Mouse (Mus musculus) heart, embryonic 11.5 days (tissue): Measurements from ENCODE around the gene Mki67. TPM values are rescaled to one million over a fixed set of nuclear protein-coding genes. Genes with fewer than 3 reads are reported as not detected.
A peak's percentile ranks its signal among the peaks of the same experiment; 100 is the strongest.

ENCODE experiments used
- ATAC-seq: fragments of 200-750 bp; cut with Nextera tagmentation; replicated peaks from 2 replicates; pipeline ENCODE4 v1.8.0; 2017; ENCODE audit warnings: moderate library complexity; ENCODE audit not compliant: insufficient number of reproducible peaks, low FRiP score, low TSS enrichment
- H3K27ac ChIP-seq: fragments of 300-500 bp; sonication (generic); 2 replicates; pipeline ENCODE4 v1.5.1; 2014; ENCODE audit warnings: mild to moderate bottlenecking, low read depth, low read length
- H3K27me3 ChIP-seq: fragments of 300-500 bp; sonication (generic); 2 replicates; pipeline ENCODE4 v1.6.1; 2014; ENCODE audit warnings: mild to moderate bottlenecking, low read length, mixed read lengths; ENCODE audit not compliant: control insufficient read depth, insufficient read depth
- H3K36me3 ChIP-seq: fragments of 300-500 bp; sonication (generic); 2 replicates; pipeline ENCODE4 v1.6.1; 2014; ENCODE audit warnings: mild to moderate bottlenecking, low read length, moderate library complexity, mixed read lengths; ENCODE audit not compliant: control insufficient read depth, insufficient read depth
- H3K4me1 ChIP-seq: fragments of 300-500 bp; sonication (generic); 2 replicates; pipeline ENCODE4 v1.6.1; 2014; ENCODE audit warnings: low read length; ENCODE audit not compliant: control insufficient read depth, insufficient read depth
- H3K4me2 ChIP-seq: fragments of 300-500 bp; sonication (generic); 2 replicates; pipeline ENCODE4 v1.6.1; 2014; ENCODE audit warnings: mild to moderate bottlenecking, moderate library complexity
- H3K4me3 ChIP-seq: fragments of 300-500 bp; sonication (generic); 2 replicates; pipeline ENCODE4 v1.5.1; 2014; ENCODE audit warnings: low read depth, low read length
- H3K9ac ChIP-seq: fragments of 300-500 bp; sonication (generic); 2 replicates; pipeline ENCODE4 v1.6.1; 2014; ENCODE audit warnings: mild to moderate bottlenecking, low read depth, low read length, moderate library complexity
- H3K9me3 ChIP-seq: fragments of 300-500 bp; sonication (generic); replicated peaks from 2 replicates; pipeline ENCODE4 v1.6.1; 2016; ENCODE audit warnings: low read length; ENCODE audit not compliant: control insufficient read depth
- WGBS: fragments of 180-500 bp; shearing (Covaris S2); extraction: QIAGEN DNeasy Blood & Tissue Kit; methylation state at CpG from one replicate; pipeline ENCODE4 v1.1.7; 2014; ENCODE audit not compliant: insufficient replicate concordance; 5-methylcytosine and 5-hydroxymethylcytosine counted together
- polyA plus RNA-seq: library from polyadenylated mRNA; unstranded; fragments of >200 nt; fragmentation: Nextera tagmentation; extraction: Ambion mirVana; gene quantifications from 2 replicates; pipeline ENCODE4 v1.2.1, GENCODE M21; 2014

Mki67 gene
- polyA plus RNA-seq, 1 experiment from 2014 or later, result 52.6 TPM

DNA sequence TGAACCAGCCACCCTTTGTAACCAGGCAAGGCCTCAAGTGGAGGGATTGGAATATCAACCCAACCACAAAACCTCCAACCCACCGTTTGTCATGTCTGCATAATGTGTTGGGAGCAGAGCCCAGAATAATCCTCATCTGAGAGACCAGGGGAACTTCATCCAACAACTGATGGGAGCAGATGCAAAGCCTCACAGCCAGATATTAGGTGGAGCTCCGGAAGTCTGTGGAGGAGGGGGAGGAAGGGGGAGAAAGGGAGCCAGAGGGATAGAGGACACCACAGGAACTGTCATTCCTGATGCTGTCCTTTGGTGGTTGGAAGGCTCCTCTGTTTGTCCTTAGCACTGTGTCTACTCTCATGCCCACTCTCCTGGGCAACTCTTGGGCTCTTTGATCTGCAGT, 28.9 kb upstream of the Mki67 start:
- Histone ChIP-seq H3K4me2 (no peak overlapping the region), H3K27me3 (no peaks in the 10 kb centered on the region), H3K4me1 (no peaks in the 10 kb centered on the region), H3K4me3 (no peak overlapping the region), H3K9me3 (no peaks in the 10 kb centered on the region), H3K36me3 (no peaks in the 10 kb centered on the region), H3K27ac (no peak overlapping the region), H3K9ac (no peak overlapping the region)
- WGBS, result 40% methylated on average over 2 of the region's 2 CpGs
- ATAC-seq, result no peak

GRCm38 (mm10) chr7:135740453-135740852, 24.3 kb upstream of the Mki67 start:
- no peaks in the 10 kb centered on the region for H3K27me3 ChIP-seq
- no peak overlapping the region for H3K27ac ChIP-seq
- H3K4me2 ChIP-seq, result no peak overlapping the region
- no peak overlapping the region for H3K9ac ChIP-seq
- no peaks in the 10 kb centered on the region for H3K36me3 ChIP-seq
- H3K4me1 ChIP-seq, result no peaks in the 10 kb centered on the region
- WGBS, result 45% methylated on average over 3 of the region's 3 CpGs
- ATAC-seq, result no peak
- H3K9me3 ChIP-seq, result no peaks in the 10 kb centered on the region
- H3K4me3 ChIP-seq, result no peak overlapping the region

GRCm38 (mm10) chr7:135736581-135736886, 20.4 kb upstream of the Mki67 start:
- H3K4me2 ChIP-seq, result no peak overlapping the region
- no peak overlapping the region for H3K4me3 ChIP-seq
- WGBS, result 41% methylated on average over 3 of the region's 3 CpGs
- H3K27me3 ChIP-seq, result no peaks in the 10 kb centered on the region
- no peaks in the 10 kb centered on the region for H3K9me3 ChIP-seq
- ATAC-seq, result no peak
- no peaks in the 10 kb centered on the region for H3K36me3 ChIP-seq
- H3K9ac ChIP-seq, result no peak overlapping the region
- H3K27ac ChIP-seq, result no peak overlapping the region
- H3K4me1 ChIP-seq, result no peaks in the 10 kb centered on the region

- H3K36me3 ChIP-seq, result no peaks in the 10 kb centered on the region
- no peak overlapping the region for H3K27ac ChIP-seq
- H3K9me3 ChIP-seq, result no peaks in the 10 kb centered on the region
- H3K4me3 ChIP-seq, result peak overlapping the region; percentile 2
- H3K9ac ChIP-seq, result no peak overlapping the region
- H3K4me2 ChIP-seq, result peak overlapping the region; percentile 52
- 24% methylated on average over 31 of the region's 31 CpGs for WGBS
- no peaks in the 10 kb centered on the region for H3K27me3 ChIP-seq
- H3K4me1 ChIP-seq, result no peaks in the 10 kb centered on the region
- peak; percentile 82 for ATAC-seq
Measured at GRCm38 (mm10) chr7:135735691-135736580, 19.8 kb upstream of the Mki67 start.

- no peaks in the 10 kb centered on the region for H3K9me3 ChIP-seq
- H3K36me3 ChIP-seq, result no peaks in the 10 kb centered on the region
- H3K4me3 ChIP-seq, result no peak overlapping the region
- 82% methylated on average over 9 of the region's 9 CpGs for WGBS
- H3K9ac ChIP-seq, result no peak overlapping the region
- no peaks in the 10 kb centered on the region for H3K27me3 ChIP-seq
- no peaks in the 10 kb centered on the region for H3K4me1 ChIP-seq
- no peak overlapping the region for H3K4me2 ChIP-seq
- no peak for ATAC-seq
- no peak overlapping the region for H3K27ac ChIP-seq
Measured at GRCm38 (mm10) chr7:135734911-135735646, 18.9 kb upstream of the Mki67 start.

DNA sequence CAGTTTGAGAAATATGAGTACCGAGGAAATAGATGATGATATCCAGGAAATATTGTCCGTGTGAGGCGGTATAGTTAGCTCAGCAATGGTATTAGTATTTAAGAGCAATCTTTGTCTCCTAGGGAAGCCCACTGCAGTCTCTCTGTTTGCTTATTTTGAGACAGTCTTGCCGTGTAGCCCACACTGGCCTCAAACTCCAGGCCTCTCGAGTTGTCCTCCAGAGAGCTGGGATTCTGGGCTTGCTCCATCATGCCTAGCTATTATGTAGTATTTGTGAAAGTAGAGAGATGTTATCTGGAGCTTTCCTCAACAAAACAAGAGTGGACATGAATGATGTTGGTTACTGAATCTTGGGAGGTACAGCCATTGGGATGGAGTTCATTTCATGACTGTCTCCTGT, 18.2 kb upstream of the Mki67 start:
- 84% methylated on average over 5 of the region's 5 CpGs for WGBS
- Histone ChIP-seq H3K36me3 (no peaks in the 10 kb centered on the region), H3K4me2 (no peak overlapping the region), H3K27me3 (no peaks in the 10 kb centered on the region), H3K27ac (no peak overlapping the region), H3K4me1 (no peaks in the 10 kb centered on the region), H3K4me3 (no peak overlapping the region), H3K9ac (no peak overlapping the region), H3K9me3 (no peaks in the 10 kb centered on the region)
- ATAC-seq, result no peak

DNA sequence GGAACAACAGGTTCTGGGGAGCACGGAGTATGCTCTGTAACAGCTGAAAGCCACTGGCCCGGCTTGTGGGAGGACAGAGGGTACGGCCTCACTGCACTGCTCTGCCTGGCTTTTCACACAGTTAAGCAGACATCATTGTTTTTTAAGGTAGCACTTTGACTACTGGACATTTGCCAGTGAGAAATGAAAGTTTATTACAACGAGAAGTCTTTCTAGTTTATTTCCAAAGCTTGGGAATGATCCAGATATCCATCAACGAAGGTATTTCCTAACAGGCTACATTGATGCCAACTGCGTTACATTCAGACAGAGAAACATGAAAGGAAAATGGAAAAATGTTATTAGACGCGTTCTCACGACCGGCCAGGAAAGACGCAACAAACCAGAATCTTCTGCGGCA, 11.9 kb upstream of the Mki67 start:
- no peaks in the 10 kb centered on the region for H3K9me3 ChIP-seq
- H3K4me1 ChIP-seq, result no peaks in the 10 kb centered on the region

GRCm38 (mm10) chr7:135726707-135727106, 10.5 kb upstream of the Mki67 start:
- H3K4me3 ChIP-seq, result no peak overlapping the region
- no peak overlapping the region for H3K27ac ChIP-seq
- WGBS, result 71% methylated on average over 1 of the region's 1 CpGs
- no peak for ATAC-seq
- H3K9me3 ChIP-seq, result no peaks in the 10 kb centered on the region
- no peak overlapping the region for H3K9ac ChIP-seq
- no peaks in the 10 kb centered on the region for H3K27me3 ChIP-seq
- H3K4me1 ChIP-seq, result no peaks in the 10 kb centered on the region
- no peaks in the 10 kb centered on the region for H3K36me3 ChIP-seq
- no peak overlapping the region for H3K4me2 ChIP-seq

More for the DNA sequence above, 11.9 kb upstream of the Mki67 start:
- ATAC-seq, result no peak
- Histone ChIP-seq H3K4me2 (no peak overlapping the region), H3K36me3 (no peaks in the 10 kb centered on the region), H3K27me3 (no peaks in the 10 kb centered on the region), H3K9ac (no peak overlapping the region), H3K4me3 (no peak overlapping the region), H3K27ac (no peak overlapping the region)
- 86% methylated on average over 12 of the region's 12 CpGs for WGBS
